Mouse (Mus musculus): ENCODE results near the gene Sbno1.

- TF ChIP-seq EP300 (IDR thresholded peaks at IDR 0.05; ENCODE audit: low read depth) (no peak), CTCF (IDR thresholded peaks at IDR 0.05; ENCODE audit: low read depth) (no peak)
Measured at GRCm38 (mm10) chr5:124393726-124394125, 32.1 kb downstream of the Sbno1 start.

All from liver, postnatal 0 days (tissue).